Mouse (Mus musculus) retina, embryonic 14.5 days (tissue): ENCODE measurements around the gene Blvrb.

Source experiments
- DNase-seq: peaks from one replicate; pipeline ENCODE4 v3.0.0-alpha.2; 2015; ENCODE audit warnings: low spot score

The Blvrb gene

GRCm38 (mm10) chr7:27447419-27448286, at the start of gene Blvrb, which contains the start of gene Sptbn4:
Gene Blvrb (plus strand): TSS chr7:27447978.
Gene Sptbn4 (minus strand): TSS chr7:27447686.
- DNase-seq = peak; percentile 100

- no peak for DNase-seq
Measured at GRCm38 (mm10) chr7:27400545-27400944, 47.2 kb upstream of the Blvrb start.

GRCm38 (mm10) chr7:27402675-27403074, 45.1 kb upstream of the Blvrb start:
- peak; percentile 77 for DNase-seq

GRCm38 (mm10) chr7:27404203-27404942, 43.4 kb upstream of the Blvrb start:
- no peak for DNase-seq

- DNase-seq = peak; percentile 35
Measured at GRCm38 (mm10) chr7:27406481-27406880, 41.3 kb upstream of the Blvrb start.

GRCm38 (mm10) chr7:27407816-27408215, 40.0 kb upstream of the Blvrb start:
- no peak for DNase-seq

- DNase-seq = peak; percentile 78
Measured at GRCm38 (mm10) chr7:27408379-27409176, 39.2 kb upstream of the Blvrb start.

GRCm38 (mm10) chr7:27417151-27417550, 30.6 kb upstream of the Blvrb start:
- DNase-seq = no peak

- no peak for DNase-seq
Measured at GRCm38 (mm10) chr7:27419101-27419500, 28.7 kb upstream of the Blvrb start.

GRCm38 (mm10) chr7:27423556-27424326, 24.0 kb upstream of the Blvrb start:
- DNase-seq = no peak

GRCm38 (mm10) chr7:27427387-27427786, 20.4 kb upstream of the Blvrb start:
- DNase-seq = no peak

- no peak for DNase-seq
Measured at GRCm38 (mm10) chr7:27428002-27428401, 19.8 kb upstream of the Blvrb start.

- no peak for DNase-seq
Measured at GRCm38 (mm10) chr7:27429135-27429534, 18.6 kb upstream of the Blvrb start.

GRCm38 (mm10) chr7:27433349-27433748, 14.4 kb upstream of the Blvrb start:
- DNase-seq = no peak

GRCm38 (mm10) chr7:27433794-27434193, 14.0 kb upstream of the Blvrb start:
- no peak for DNase-seq

- DNase-seq = peak; percentile 53
Measured at GRCm38 (mm10) chr7:27437544-27437943, 10.2 kb upstream of the Blvrb start.

GRCm38 (mm10) chr7:27440014-27440413, 7.8 kb upstream of the Blvrb start:
- DNase-seq = no peak

GRCm38 (mm10) chr7:27446051-27446450, 1.7 kb upstream of the Blvrb start:
- no peak for DNase-seq

- peak; percentile 52 for DNase-seq
Measured at GRCm38 (mm10) chr7:27446521-27447418, 1.0 kb upstream of the Blvrb start.
